Mouse (Mus musculus) CH12.LX (cell line): ENCODE data around the gene Tchp. TPM values are rescaled to one million over a fixed set of nuclear protein-coding genes. Genes with fewer than 3 reads are reported as not detected.

ENCODE experiments used
- DNase-seq: peaks from one replicate; pipeline ENCODE4 v3.0.0-alpha.2; 2013; ENCODE audit errors: extremely low read depth
- H3K27ac ChIP-seq: 2 replicates; pipeline ENCODE4 v1.5.1; 2012; ENCODE audit warnings: low read depth, mild to moderate bottlenecking, control low read depth, moderate library complexity; ENCODE audit not compliant: insufficient read depth
- H3K27me3 ChIP-seq: replicated peaks from 2 replicates; pipeline ENCODE3; 2012; ENCODE audit warnings: inconsistent platforms
- H3K36me3 ChIP-seq, 2 experiments: replicated peaks in 1 of 2; 2 replicates each; pipeline versions ENCODE3 to v1.6.1; 2012; ENCODE audit warnings: inconsistent platforms in 1 of 2, low read length in 1 of 2, mild to moderate bottlenecking in 1 of 2, mixed read lengths in 1 of 2, moderate library complexity in 1 of 2; ENCODE audit not compliant: control insufficient read depth in 1 of 2, insufficient read depth in 1 of 2
- H3K4me1 ChIP-seq, 2 experiments: 2 replicates each; pipeline ENCODE4 v1.6.1; 2012; ENCODE audit warnings: inconsistent platforms in 1 of 2, moderate library complexity in 1 of 2; ENCODE audit not compliant: insufficient read depth in 2 of 2, control insufficient read depth in 1 of 2
- H3K4me2 ChIP-seq: 2 replicates; pipeline ENCODE4 v1.6.1; 2012; ENCODE audit warnings: low read depth, mild to moderate bottlenecking, control low read depth; ENCODE audit not compliant: poor library complexity, insufficient read depth, severe bottlenecking
- H3K4me3 ChIP-seq, 3 experiments: fragments of 150-350 bp in 1 of 3; sonication (generic) in 1 of 3; replicated peaks in 1 of 3; 2 replicates each; pipeline versions ENCODE3 to v1.5.1; 2011 to 2012; ENCODE audit warnings: low read depth in 2 of 3, low read length in 2 of 3, mild to moderate bottlenecking in 2 of 3, moderate library complexity in 2 of 3, control low read depth in 1 of 3, improper control_type of control experiment in 1 of 3, inconsistent platforms in 1 of 3, mixed read lengths in 1 of 3; ENCODE audit not compliant: poor library complexity in 1 of 3
- H3K79me2 ChIP-seq: replicated peaks from 2 replicates; pipeline ENCODE4 v1.6.1; 2012; ENCODE audit warnings: mild to moderate bottlenecking, moderate library complexity; ENCODE audit not compliant: control insufficient read depth, poor library complexity, insufficient read depth, severe bottlenecking; ENCODE audit errors: extremely low read depth
- H3K9ac ChIP-seq: 2 replicates; pipeline ENCODE4 v1.6.1; 2012; ENCODE audit warnings: low read depth, mild to moderate bottlenecking, control low read depth, moderate library complexity; ENCODE audit not compliant: insufficient read depth
- H3K9me3 ChIP-seq: replicated peaks from 2 replicates; pipeline ENCODE3; 2012; ENCODE audit warnings: low read length, inconsistent platforms, mixed read lengths
- BHLHE40 ChIP-seq: IDR thresholded peaks from 2 replicates; pipeline ENCODE4 v1.6.1; 2011; ENCODE audit warnings: mild to moderate bottlenecking, low read depth, low read length, improper control_type of control experiment
- CTCF ChIP-seq, 2 experiments: IDR thresholded peaks in 1 of 2; conservative IDR thresholded peaks in 1 of 2; 2 replicates each; pipeline ENCODE4 v1.5.1; 2011 to 2012; ENCODE audit warnings: low read depth in 2 of 2, low read length in 2 of 2, improper control_type of control experiment in 1 of 2, inconsistent platforms in 1 of 2, mild to moderate bottlenecking in 1 of 2, moderate library complexity in 1 of 2
- E2F4 ChIP-seq: IDR thresholded peaks from 2 replicates; pipeline ENCODE4 v1.6.1; 2011; ENCODE audit warnings: low read depth, low read length, improper control_type of control experiment; ENCODE audit not compliant: insufficient replicate concordance
- ETS1 ChIP-seq: conservative IDR thresholded peaks from 2 replicates; pipeline ENCODE4 v1.6.1; 2012; ENCODE audit warnings: low read depth, mild to moderate bottlenecking, inconsistent platforms, low read length, improper control_type of control experiment, moderate library complexity
- HCFC1 ChIP-seq: IDR thresholded peaks from 2 replicates; pipeline ENCODE4 v1.6.1; 2012; ENCODE audit warnings: low read depth, mild to moderate bottlenecking, inconsistent platforms, low read length, improper control_type of control experiment
- JUN ChIP-seq: IDR thresholded peaks from 2 replicates; pipeline ENCODE4 v1.6.1; 2011; ENCODE audit warnings: low read depth, mild to moderate bottlenecking, low read length, improper control_type of control experiment, moderate library complexity; ENCODE audit not compliant: insufficient read depth
- JUND ChIP-seq: conservative IDR thresholded peaks from 2 replicates; pipeline ENCODE4 v1.6.1; 2011; ENCODE audit warnings: low read depth, low read length, improper control_type of control experiment
- MAX ChIP-seq: IDR thresholded peaks from 2 replicates; pipeline ENCODE4 v1.6.1; 2011; ENCODE audit warnings: low read length, improper control_type of control experiment
- MAZ ChIP-seq: IDR thresholded peaks from 2 replicates; pipeline ENCODE4 v1.6.1; 2012; ENCODE audit warnings: low read depth, mild to moderate bottlenecking, inconsistent platforms, low read length, improper control_type of control experiment, moderate library complexity
- MEF2A ChIP-seq: IDR thresholded peaks from 2 replicates; pipeline ENCODE4 v1.6.1; 2014; ENCODE audit warnings: low read depth, mild to moderate bottlenecking, inconsistent platforms, low read length, improper control_type of control experiment, borderline replicate concordance
- MYC ChIP-seq: IDR thresholded peaks from 2 replicates; pipeline ENCODE4 v1.6.1; 2011; ENCODE audit warnings: low read depth, mild to moderate bottlenecking, improper control_type of control experiment, low read length
- NELFE ChIP-seq: IDR thresholded peaks from 2 replicates; pipeline ENCODE4 v1.6.1; 2011; ENCODE audit warnings: low read depth, low read length, improper control_type of control experiment
- PAX5 ChIP-seq: IDR thresholded peaks from 2 replicates; pipeline ENCODE4 v1.6.1; 2012; ENCODE audit warnings: low read length, inconsistent platforms, mixed read lengths
- POLR2A ChIP-seq: IDR thresholded peaks from 2 replicates; pipeline ENCODE4 v1.6.1; 2011; ENCODE audit warnings: low read depth, mild to moderate bottlenecking, improper control_type of control experiment, low read length
- RAD21 ChIP-seq: IDR thresholded peaks from 2 replicates; pipeline ENCODE4 v1.6.1; 2011; ENCODE audit warnings: low read depth, mild to moderate bottlenecking, low read length, improper control_type of control experiment, moderate library complexity
- RCOR1 ChIP-seq: conservative IDR thresholded peaks from 2 replicates; pipeline ENCODE4 v1.6.1; 2012; ENCODE audit warnings: low read depth, mild to moderate bottlenecking, inconsistent platforms, low read length, improper control_type of control experiment
- SMC3 ChIP-seq: IDR thresholded peaks from 2 replicates; pipeline ENCODE4 v1.6.1; 2011; ENCODE audit warnings: low read depth, low read length, improper control_type of control experiment
- USF1 ChIP-seq: IDR thresholded peaks from 2 replicates; pipeline ENCODE4 v1.6.1; 2014; ENCODE audit warnings: low read depth, mild to moderate bottlenecking, inconsistent platforms, low read length, improper control_type of control experiment
- USF2 ChIP-seq: conservative IDR thresholded peaks from 2 replicates; pipeline ENCODE4 v1.6.1; 2011; ENCODE audit warnings: low read depth, low read length, improper control_type of control experiment
- ZMIZ1 ChIP-seq: IDR thresholded peaks from 2 replicates; pipeline ENCODE4 v1.6.1; 2012; ENCODE audit warnings: low read depth, mild to moderate bottlenecking, inconsistent platforms, low read length, improper control_type of control experiment
- dilution Hi-C: fragments of 300-500 bp; cut with MboI; formaldehyde crosslinking; loops from 2 replicates; pipeline ENCODE4 v1.14.3; 2020; ENCODE audit warnings: low sequenced_read_pairs; ENCODE audit not compliant: extremely low pct_unique_long_range_greater_than_20kb, extremely low pct_ligation_motif_present
- in situ Hi-C: fragments of 300-500 bp; cut with MboI; formaldehyde crosslinking; loops from 3 replicates; pipeline ENCODE4 v1.14.3; 2019; ENCODE audit warnings: low sequenced_read_pairs, low pct_ligation_motif_present, low pct_unique_long_range_greater_than_20kb, mixed read lengths
- polyA plus RNA-seq: library from polyadenylated mRNA; unstranded; fragments of >175 nt; gene quantifications from 2 replicates; pipeline ENCODE4 v1.2.1, GENCODE M21; 2012; ENCODE audit warnings: low read depth; ENCODE audit not compliant: insufficient read length
- total RNA-seq, 2 experiments: library from RNA; depleted of rRNA; stranded (reverse); fragments of 300-350 nt in 1 of 2; fragments of >200 nt in 1 of 2; gene quantifications; 2 replicates each; pipeline ENCODE4 v1.2.3; 2012 to 2014

Gene Tchp
- total and polyA plus RNA-seq, 3 experiments: 4.3 to 11.6 (median 6.7) TPM

DNA sequence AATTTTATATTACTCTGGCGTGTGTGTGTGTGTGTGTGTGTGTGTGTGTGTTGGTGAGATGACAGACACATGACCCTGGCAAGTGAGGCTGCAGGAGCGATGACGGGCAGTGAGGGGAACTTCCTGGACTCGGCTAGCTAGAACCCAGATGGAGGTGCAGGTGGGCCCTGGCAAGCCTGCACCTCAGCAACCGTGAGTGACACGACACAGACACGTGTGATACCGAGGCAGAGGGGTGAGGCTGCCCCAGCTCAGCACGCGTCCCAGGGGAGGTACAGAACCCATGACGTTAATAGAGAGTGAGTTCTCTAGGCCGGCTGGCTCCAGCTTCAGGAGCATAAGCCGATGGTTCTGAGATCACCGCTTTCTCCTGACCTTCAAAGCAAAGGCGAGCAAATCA lies 24.4 kb downstream of the Tchp start:
- no peak overlapping the region for H3K27ac ChIP-seq
- no peak overlapping the region for H3K9ac ChIP-seq
- dilution Hi-C loops (no loop called here), in situ Hi-C loops (no loop called here)
- H3K79me2 ChIP-seq: no peaks in the 10 kb centered on the region
- no peaks in the 10 kb centered on the region for H3K9me3 ChIP-seq
- peaks cover 75 to 92% of the 10 kb centered on the region in 2 experiments for H3K36me3 ChIP-seq
- DNase-seq: peak; percentile 60
- no peaks in the 10 kb centered on the region for H3K27me3 ChIP-seq
- peaks cover 0 to 31% of the 10 kb centered on the region in 2 experiments; a peak in 2 of 4 replicates for H3K4me1 ChIP-seq
- TF ChIP-seq USF1: no peak
- peak; percentile 36; the same call in 1 of the 2 replicates for TF ChIP-seq ETS1
- peak; percentile 72 for TF ChIP-seq BHLHE40
- no peak for TF ChIP-seq MEF2A
- TF ChIP-seq MAX: no peak
- no peak for TF ChIP-seq RAD21
- TF ChIP-seq JUN: no peak
- no peak for TF ChIP-seq PAX5
- TF ChIP-seq CTCF (conservative IDR thresholded peaks at IDR 0.05 in 1 of 2, IDR thresholded peaks at IDR 0.05 in 1 of 2; ENCODE audit: low read depth in 2 of 2, low read length in 2 of 2): no peak
- no peak for TF ChIP-seq USF2
- no peak for TF ChIP-seq MYC
- no peak overlapping the region for H3K4me3 ChIP-seq
- no peak overlapping the region for H3K4me2 ChIP-seq

DNA sequence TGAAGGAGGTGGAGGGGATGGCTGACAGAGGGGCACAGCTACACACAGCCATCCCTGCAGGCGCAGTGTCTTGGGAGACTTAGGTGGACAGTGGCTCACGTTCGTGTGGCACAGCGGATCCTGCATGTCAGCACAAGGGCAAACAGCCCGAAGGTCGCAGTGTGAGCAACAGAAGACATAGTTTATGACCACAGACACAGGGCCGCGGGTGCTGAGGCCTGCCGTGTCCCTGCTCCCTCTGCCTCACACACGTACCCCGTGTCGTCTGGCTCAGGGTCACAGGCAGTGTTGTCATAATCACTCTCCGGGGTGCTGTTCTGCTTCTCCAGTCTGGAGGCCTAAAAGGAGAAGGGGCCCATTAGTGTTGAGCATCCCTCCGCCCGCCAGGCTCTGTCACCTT lies 26.0 kb downstream of the Tchp start:
- TF ChIP-seq ZMIZ1: no peak
- Histone ChIP-seq H3K36me3 (peaks cover 76 to 92% of the 10 kb centered on the region in 2 experiments), H3K27me3 (no peaks in the 10 kb centered on the region), H3K4me2 (no peak overlapping the region), H3K27ac (no peak overlapping the region), H3K79me2 (no peaks in the 10 kb centered on the region), H3K4me3 (no peak overlapping the region), H3K4me1 (peaks cover 0 to 34% of the 10 kb centered on the region in 2 experiments; a peak in 2 of 4 replicates), H3K9me3 (no peaks in the 10 kb centered on the region), H3K9ac (no peak overlapping the region)
- in situ Hi-C loops: no loop called here
- dilution Hi-C loops: no loop called here
- no peak for DNase-seq

DNA sequence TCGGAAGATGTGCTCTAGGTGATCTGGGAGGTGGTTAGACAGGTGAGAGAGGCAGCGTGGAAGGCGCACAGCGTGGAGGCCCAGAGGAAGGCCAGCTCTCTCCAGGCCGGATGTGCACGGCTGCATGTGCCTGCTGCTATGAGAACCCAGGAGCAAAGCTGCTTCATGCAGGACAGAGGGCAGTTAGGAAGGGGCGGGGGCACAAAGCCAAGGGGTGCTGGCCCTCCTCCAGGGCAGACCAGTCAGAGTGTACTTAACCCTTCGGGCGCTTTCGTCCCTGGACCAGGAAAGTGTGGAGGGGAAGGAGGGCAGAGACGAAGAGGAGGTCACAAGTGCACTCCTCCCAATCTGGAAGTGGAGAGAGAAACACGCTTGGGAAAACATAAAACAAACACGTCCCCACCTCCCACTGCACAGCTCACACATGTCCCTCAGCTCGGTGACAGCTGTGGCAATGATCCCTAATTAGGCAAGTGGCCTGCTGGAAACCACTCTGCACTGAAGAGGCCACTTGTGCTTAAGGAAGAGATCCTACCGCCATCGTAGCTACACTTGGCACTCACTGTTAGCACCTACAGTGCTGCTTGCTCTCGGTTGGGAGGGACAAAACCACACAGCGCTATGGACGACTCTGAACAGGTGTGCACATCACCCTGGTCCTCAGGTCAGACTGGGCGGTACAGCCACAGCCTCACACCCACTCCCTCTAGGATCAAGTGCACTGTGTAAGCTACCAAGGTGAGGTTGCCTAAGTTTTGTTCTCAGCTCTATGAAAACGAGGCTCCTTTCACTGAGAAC lies 29.7 kb downstream of the Tchp start:
- Histone ChIP-seq H3K79me2 (no peaks in the 10 kb centered on the region), H3K27ac (no peak overlapping the region), H3K4me3 (no peak overlapping the region), H3K4me1 (peaks cover 0 to 29% of the 10 kb centered on the region in 2 experiments; a peak in 2 of 4 replicates), H3K4me2 (no peak overlapping the region), H3K27me3 (no peaks in the 10 kb centered on the region), H3K9me3 (no peaks in the 10 kb centered on the region), H3K9ac (no peak overlapping the region), H3K36me3 (peaks cover 76 to 93% of the 10 kb centered on the region in 2 experiments)
- TF ChIP-seq CTCF (conservative IDR thresholded peaks at IDR 0.05 in 1 of 2, IDR thresholded peaks at IDR 0.05 in 1 of 2; ENCODE audit: low read depth in 2 of 2, low read length in 2 of 2) (no peak), MYC (no peak), MEF2A (no peak), JUND (no peak), E2F4 (no peak), JUN (no peak), SMC3 (no peak), POLR2A (no peak), HCFC1 (no peak), USF2 (no peak), BHLHE40 (no peak), MAX (no peak), NELFE (no peak), RCOR1 (no peak), MAZ (no peak), ETS1 (no peak)
- in situ Hi-C loops (no loop called here), dilution Hi-C loops (no loop called here)
- no peak for DNase-seq
